Mouse (Mus musculus) ES-Bruce4 (cell line): Measurements from ENCODE around the gene Ube2cbp.

Experiments used
- EP300 ChIP-seq: IDR thresholded peaks from 2 replicates; pipeline ENCODE4 v1.6.1; 2011; ENCODE audit warnings: low read depth, low read length; ENCODE audit not compliant: insufficient read depth
- POLR2A ChIP-seq: IDR thresholded peaks from one replicate; pipeline ENCODE4 v1.8.1; 2011; ENCODE audit warnings: low read length; ENCODE audit not compliant: insufficient read depth

DNA sequence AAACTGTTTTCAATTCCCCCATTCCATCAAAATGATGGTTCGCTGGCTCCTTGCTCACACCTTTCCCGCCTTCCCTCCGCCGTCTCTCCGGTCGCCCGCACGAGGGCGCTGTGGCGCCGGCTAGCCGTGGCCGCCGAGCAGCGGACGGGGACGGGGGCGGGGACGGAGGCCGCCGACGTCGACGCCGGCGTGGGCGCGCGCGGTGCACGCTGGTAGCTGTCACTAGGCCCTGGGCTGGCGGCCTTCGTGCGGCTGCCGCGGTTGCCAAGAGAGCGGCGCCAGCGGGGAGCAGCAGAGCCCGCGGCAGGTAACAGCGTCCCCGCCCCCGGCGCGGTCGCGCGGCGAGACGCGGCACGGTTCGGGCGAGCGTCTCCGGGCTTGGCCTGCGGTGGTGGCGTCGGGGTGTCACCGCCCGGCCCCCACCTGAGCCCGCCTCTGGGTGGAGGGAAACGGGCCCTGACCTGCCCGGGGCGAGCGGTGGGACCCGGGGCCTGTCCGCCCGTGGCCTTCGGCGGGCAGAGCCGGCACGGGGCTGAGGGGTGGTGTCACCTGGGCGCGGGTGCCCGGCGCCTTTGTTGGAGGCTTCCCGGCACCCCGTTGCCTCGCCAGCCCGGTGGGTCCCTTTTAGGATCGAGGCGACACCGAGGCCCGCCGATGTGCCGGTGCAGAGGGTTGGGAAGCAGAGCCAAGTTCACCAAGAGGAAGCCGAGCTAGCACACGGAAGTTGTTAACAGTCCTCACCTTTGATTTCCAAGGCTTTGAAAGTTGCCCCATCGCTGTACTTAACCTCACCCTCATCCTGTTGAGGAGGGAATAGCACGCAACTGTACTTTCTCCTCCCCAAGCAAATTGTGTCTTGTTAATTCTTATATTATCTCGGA lies 2.5 kb upstream of the Ube2cbp start, which contains the start of gene Dop1a:
- TF ChIP-seq POLR2A (no peak), EP300 (no peak)
